Mouse (Mus musculus) left cerebral cortex, postnatal 25 days (tissue): ENCODE results near the gene Nrarp. TPM values are rescaled to one million over a fixed set of nuclear protein-coding genes. Genes with fewer than 3 reads are reported as not detected.

Experiments
- DNase-seq, 2 experiments: peaks; one replicate each; pipeline ENCODE4 v3.0.0; 2022; ENCODE audit warnings: low spot score in 2 of 2, mixed read lengths in 1 of 2
- intact Hi-C: fragments of 180-260 bp; cut with DNase I; formaldehyde crosslinking; loops from one replicate; pipeline ENCODE4 v1.15.1; 2025
- total RNA-seq, 2 experiments: library from RNA; stranded (reverse); gene quantifications; 2 replicates each; pipeline ENCODE4 v1.2.3; 2021

The Nrarp gene
- total RNA-seq, result 10 to 100 TPM; 21.7 to 30.7 TPM

- peak; percentile 91 to 95 for DNase-seq
Observed at GRCm38 (mm10) chr2:25180478-25180903, at the start of gene Nrarp. Gene Nrarp, plus strand, starts transcription at chr2:25180758.

GRCm38 (mm10) chr2:25131601-25132000 is 49.0 kb upstream of the Nrarp start:
- intact Hi-C loops, result no loop called here
- DNase-seq, result no peak

More at GRCm38 (mm10) chr2:25180478-25180903, at the start of gene Nrarp:
- intact Hi-C loops, result no loop called here

- intact Hi-C loops, result no loop called here
- DNase-seq, result no peak
Observed at GRCm38 (mm10) chr2:25137832-25138231, 42.7 kb upstream of the Nrarp start.

- intact Hi-C loops, result loop anchor here (5.0 kb wide), 1 partner anchor 44 kb away; the partner anchor contains the start of gene Noxa1
- DNase-seq, result no peak
Observed at GRCm38 (mm10) chr2:25141185-25141584, 39.4 kb upstream of the Nrarp start.

- intact Hi-C loops, result loop anchor here (5.0 kb wide), 1 partner anchor 45 kb away; the partner anchor contains the start of gene Noxa1
Observed at GRCm38 (mm10) chr2:25141921-25142320, 38.6 kb upstream of the Nrarp start.

GRCm38 (mm10) chr2:25145346-25145745 is 35.2 kb upstream of the Nrarp start:
- intact Hi-C loops, result no loop called here
- no peak for DNase-seq

More at GRCm38 (mm10) chr2:25141921-25142320, 38.6 kb upstream of the Nrarp start:
- no peak for DNase-seq

- intact Hi-C loops, result no loop called here
- DNase-seq, result no peak
Observed at GRCm38 (mm10) chr2:25147398-25147797, 33.2 kb upstream of the Nrarp start.

GRCm38 (mm10) chr2:25147892-25148291 is 32.7 kb upstream of the Nrarp start:
- no peak for DNase-seq
- intact Hi-C loops, result no loop called here

- intact Hi-C loops, result no loop called here
Observed at GRCm38 (mm10) chr2:25149643-25150042, 30.9 kb upstream of the Nrarp start.

GRCm38 (mm10) chr2:25151280-25151956 is 29.1 kb upstream of the Nrarp start:
- intact Hi-C loops, result no loop called here
- no peak for DNase-seq

More at GRCm38 (mm10) chr2:25149643-25150042, 30.9 kb upstream of the Nrarp start:
- DNase-seq, result no peak

GRCm38 (mm10) chr2:25156177-25156576 is 24.4 kb upstream of the Nrarp start:
- no peak for DNase-seq
- intact Hi-C loops, result loop anchor here (5.0 kb wide), 1 partner anchor 59 kb away; the partner anchor contains the start of gene Noxa1

- no peak for DNase-seq
- intact Hi-C loops, result loop anchor here (5.0 kb wide), 1 partner anchor 60 kb away; the partner anchor contains the start of gene Noxa1
Observed at GRCm38 (mm10) chr2:25156990-25157389, 23.6 kb upstream of the Nrarp start.

GRCm38 (mm10) chr2:25157655-25158054 is 22.9 kb upstream of the Nrarp start:
- intact Hi-C loops, result loop anchor here (5.0 kb wide), 1 partner anchor 60 kb away; the partner anchor contains the start of gene Noxa1

GRCm38 (mm10) chr2:25167481-25167880 is 13.1 kb upstream of the Nrarp start:
- DNase-seq, result no peak

More at GRCm38 (mm10) chr2:25157655-25158054, 22.9 kb upstream of the Nrarp start:
- peak; percentile 54 to 55 for DNase-seq

GRCm38 (mm10) chr2:25167919-25168664 is 12.5 kb upstream of the Nrarp start:
- DNase-seq, result peak in 1 of 2 experiments; percentile 35
- intact Hi-C loops, result no loop called here

More at GRCm38 (mm10) chr2:25167481-25167880, 13.1 kb upstream of the Nrarp start:
- intact Hi-C loops, result no loop called here

- no peak for DNase-seq
- intact Hi-C loops, result no loop called here
Observed at GRCm38 (mm10) chr2:25168665-25168978, 11.9 kb upstream of the Nrarp start.

GRCm38 (mm10) chr2:25169778-25170177 is 10.8 kb upstream of the Nrarp start:
- no peak for DNase-seq
- intact Hi-C loops, result no loop called here

GRCm38 (mm10) chr2:25170326-25171100 is 10.0 kb upstream of the Nrarp start:
- no peak for DNase-seq
- intact Hi-C loops, result no loop called here

- intact Hi-C loops, result no loop called here
- DNase-seq, result no peak
Observed at GRCm38 (mm10) chr2:25171101-25171768, 9.3 kb upstream of the Nrarp start.
